Mouse (Mus musculus): ENCODE results near the gene Rin1. TPM values are rescaled to one million over a fixed set of nuclear protein-coding genes. Genes with fewer than 3 reads are reported as not detected.
A peak's percentile ranks its signal among the peaks of the same experiment; 100 is the strongest.

The Rin1 gene
- total and polyA plus RNA-seq, 2 experiments from 2014 or later = 1.3 to 3.1 TPM

DNA sequence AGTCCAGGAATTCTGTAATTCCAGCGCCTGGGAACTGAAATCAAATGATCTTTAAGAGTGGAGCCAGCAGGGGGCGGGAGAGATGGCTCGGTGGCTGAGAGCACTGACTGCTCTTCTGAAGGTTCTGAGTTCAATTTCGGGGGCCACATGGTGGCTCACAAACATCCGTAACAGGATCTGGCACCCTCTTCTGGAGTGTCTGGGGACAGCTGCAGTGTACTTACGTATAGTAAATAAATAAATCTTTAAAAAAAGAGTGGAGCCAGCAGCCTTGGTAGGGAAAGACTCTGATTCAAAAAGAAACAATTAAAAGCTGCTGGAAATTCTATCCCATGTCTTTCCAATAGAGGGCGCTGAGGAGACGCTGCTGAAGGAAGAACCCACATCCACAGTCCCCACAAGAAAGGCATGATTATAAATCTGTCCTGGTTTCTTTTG lies 35.3 kb upstream of the Rin1 start:
- no peaks in the 10 kb centered on the region for H3K9me3 ChIP-seq (replicated peaks; ENCODE audit: control insufficient read depth, low read length)
- no peaks in the 10 kb centered on the region for H3K36me3 ChIP-seq (replicated peaks; ENCODE audit: control insufficient read depth, insufficient read depth, low read length)
- no peak overlapping the region for H3K4me2 ChIP-seq (ENCODE audit: low read depth, low read length)
- H3K4me3 ChIP-seq (ENCODE audit: low read depth, low read length) = no peak overlapping the region
- no peak overlapping the region for H3K9ac ChIP-seq (replicated peaks; ENCODE audit: low read depth, low read length)
- H3K27ac ChIP-seq (ENCODE audit: low read depth) = peak overlapping the region; percentile 98
- ATAC-seq (ENCODE audit: insufficient read depth, low read depth) (no peak), DNase-seq (ENCODE audit: low spot score) (peak; percentile 67)
- no peaks in the 10 kb centered on the region for H3K27me3 ChIP-seq (ENCODE audit: control insufficient read depth, insufficient read depth, low read length)
- WGBS = 22% methylated on average over 8 of the region's 8 CpGs
- H3K4me1 ChIP-seq (ENCODE audit: control insufficient read depth, insufficient read depth) = peaks cover 14% of the 10 kb centered on the region
- TF ChIP-seq EP300 (IDR thresholded peaks at IDR 0.05; ENCODE audit: low read depth) (no peak), CTCF (IDR thresholded peaks at IDR 0.05; ENCODE audit: low read depth) (peak; percentile 58)

DNA sequence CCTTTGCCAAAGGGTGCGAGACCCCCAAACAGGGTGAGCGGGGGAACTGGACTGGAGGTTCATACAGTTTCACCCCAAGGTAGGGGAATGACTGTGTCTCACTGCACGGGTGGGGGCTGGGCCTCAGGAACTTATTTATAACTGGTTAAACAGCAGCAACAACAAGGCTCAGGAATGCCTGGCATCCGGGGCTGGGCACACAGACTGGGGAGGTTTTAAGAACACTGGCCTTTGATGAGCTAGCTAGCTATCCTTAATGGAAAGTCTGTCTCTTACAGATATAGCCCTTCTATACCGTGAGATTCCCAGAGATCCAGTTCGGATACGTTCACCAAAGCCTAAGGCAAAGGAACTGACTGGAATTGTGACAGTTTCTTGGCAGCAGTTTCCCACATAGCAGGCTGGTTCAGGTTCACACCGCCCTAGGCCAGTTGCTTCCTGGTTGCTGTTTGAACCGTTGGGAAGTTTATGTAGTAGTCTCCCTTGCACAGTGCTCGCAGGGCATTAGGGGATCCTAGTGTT lies 34.0 kb upstream of the Rin1 start:
- peak; percentile 93 for ATAC-seq (ENCODE audit: insufficient read depth, low read depth)
- 11% methylated on average over 10 of the region's 10 CpGs for WGBS
- H3K4me3 ChIP-seq (ENCODE audit: low read depth, low read length) = no peak overlapping the region
- TF ChIP-seq EP300 (IDR thresholded peaks at IDR 0.05; ENCODE audit: low read depth) (no peak), CTCF (IDR thresholded peaks at IDR 0.05; ENCODE audit: low read depth) (no peak)
- H3K27ac ChIP-seq (ENCODE audit: low read depth) = peak overlapping the region; percentile 98
- H3K36me3 ChIP-seq (replicated peaks; ENCODE audit: control insufficient read depth, insufficient read depth, low read length) = no peaks in the 10 kb centered on the region
- H3K4me1 ChIP-seq (ENCODE audit: control insufficient read depth, insufficient read depth) = peaks cover 14% of the 10 kb centered on the region
- peak; percentile 83 for DNase-seq (ENCODE audit: low spot score)
- H3K4me2 ChIP-seq (ENCODE audit: low read depth, low read length) = peak overlapping the region; percentile 45
- no peaks in the 10 kb centered on the region for H3K27me3 ChIP-seq (ENCODE audit: control insufficient read depth, insufficient read depth, low read length)
- H3K9me3 ChIP-seq (replicated peaks; ENCODE audit: control insufficient read depth, low read length) = no peaks in the 10 kb centered on the region
- peak overlapping the region; percentile 45; the same call in 1 of the 2 replicates for H3K9ac ChIP-seq (replicated peaks; ENCODE audit: low read depth, low read length)

- H3K4me2 ChIP-seq (ENCODE audit: low read depth, low read length) = peak overlapping the region; percentile 45; the same call in 1 of the 2 replicates
- no peaks in the 10 kb centered on the region for H3K36me3 ChIP-seq (replicated peaks; ENCODE audit: control insufficient read depth, insufficient read depth, low read length)
- no peaks in the 10 kb centered on the region for H3K9me3 ChIP-seq (replicated peaks; ENCODE audit: control insufficient read depth, low read length)
- ATAC-seq (ENCODE audit: insufficient read depth, low read depth) (peak; percentile 73), DNase-seq (ENCODE audit: low spot score) (peak; percentile 86)
- peak; percentile 90 for TF ChIP-seq CTCF (IDR thresholded peaks at IDR 0.05; ENCODE audit: low read depth)
- TF ChIP-seq EP300 (IDR thresholded peaks at IDR 0.05; ENCODE audit: low read depth) = no peak
- peak overlapping the region; percentile 45; the same call in 1 of the 2 replicates for H3K9ac ChIP-seq (replicated peaks; ENCODE audit: low read depth, low read length)
- H3K27me3 ChIP-seq (ENCODE audit: control insufficient read depth, insufficient read depth, low read length) = no peaks in the 10 kb centered on the region
- H3K4me1 ChIP-seq (ENCODE audit: control insufficient read depth, insufficient read depth) = peaks cover 14% of the 10 kb centered on the region
- WGBS = 21% methylated on average over 12 of the region's 12 CpGs
- H3K27ac ChIP-seq (ENCODE audit: low read depth) = peak overlapping the region; percentile 98
- H3K4me3 ChIP-seq (ENCODE audit: low read depth, low read length) = no peak overlapping the region
Measured at GRCm38 (mm10) chr19:5016782-5017181, 33.5 kb upstream of the Rin1 start.

DNA sequence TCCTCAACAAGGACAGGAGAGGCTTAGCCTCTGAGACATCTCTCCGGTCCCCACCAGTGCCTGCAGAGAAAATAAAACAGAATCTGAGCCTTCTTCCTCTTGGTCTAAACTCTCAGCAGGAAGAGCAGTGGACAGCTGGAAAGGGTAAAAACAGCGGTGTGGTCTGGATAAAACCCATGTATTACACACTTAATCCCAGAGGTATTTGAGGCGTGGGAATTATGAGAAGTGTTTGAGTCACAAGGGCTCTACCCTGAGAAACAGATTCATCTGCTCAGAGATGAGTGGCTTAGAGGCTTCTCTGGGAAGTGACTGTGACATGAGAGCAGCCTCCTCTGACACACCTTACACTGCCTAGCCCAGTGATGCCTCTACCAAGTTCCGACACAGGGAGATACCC lies 32.7 kb upstream of the Rin1 start:
- Histone ChIP-seq H3K9me3 (replicated peaks; ENCODE audit: control insufficient read depth, low read length) (no peaks in the 10 kb centered on the region), H3K27me3 (ENCODE audit: control insufficient read depth, insufficient read depth, low read length) (no peaks in the 10 kb centered on the region), H3K36me3 (replicated peaks; ENCODE audit: control insufficient read depth, insufficient read depth, low read length) (no peaks in the 10 kb centered on the region), H3K4me1 (ENCODE audit: control insufficient read depth, insufficient read depth) (peaks cover 14% of the 10 kb centered on the region), H3K4me2 (ENCODE audit: low read depth, low read length) (no peak overlapping the region), H3K27ac (ENCODE audit: low read depth) (no peak overlapping the region), H3K9ac (replicated peaks; ENCODE audit: low read depth, low read length) (no peak overlapping the region), H3K4me3 (ENCODE audit: low read depth, low read length) (no peak overlapping the region)
- ATAC-seq (ENCODE audit: insufficient read depth, low read depth) = no peak
- DNase-seq (ENCODE audit: low spot score) = no peak
- 67% methylated on average over 4 of the region's 4 CpGs for WGBS
- no peak for TF ChIP-seq CTCF (IDR thresholded peaks at IDR 0.05; ENCODE audit: low read depth)
- no peak for TF ChIP-seq EP300 (IDR thresholded peaks at IDR 0.05; ENCODE audit: low read depth)

- Histone ChIP-seq H3K27me3 (ENCODE audit: control insufficient read depth, insufficient read depth, low read length) (no peaks in the 10 kb centered on the region), H3K4me3 (ENCODE audit: low read depth, low read length) (no peak overlapping the region), H3K27ac (ENCODE audit: low read depth) (no peak overlapping the region), H3K4me1 (ENCODE audit: control insufficient read depth, insufficient read depth) (peaks cover 14% of the 10 kb centered on the region), H3K36me3 (replicated peaks; ENCODE audit: control insufficient read depth, insufficient read depth, low read length) (no peaks in the 10 kb centered on the region), H3K9me3 (replicated peaks; ENCODE audit: control insufficient read depth, low read length) (no peaks in the 10 kb centered on the region), H3K4me2 (ENCODE audit: low read depth, low read length) (no peak overlapping the region), H3K9ac (replicated peaks; ENCODE audit: low read depth, low read length) (no peak overlapping the region)
- DNase-seq (ENCODE audit: low spot score) = no peak
- 68% methylated on average over 3 of the region's 3 CpGs for WGBS
- no peak for ATAC-seq (ENCODE audit: insufficient read depth, low read depth)
- no peak for TF ChIP-seq EP300 (IDR thresholded peaks at IDR 0.05; ENCODE audit: low read depth)
Measured at GRCm38 (mm10) chr19:5018191-5018590, 32.1 kb upstream of the Rin1 start.

DNA sequence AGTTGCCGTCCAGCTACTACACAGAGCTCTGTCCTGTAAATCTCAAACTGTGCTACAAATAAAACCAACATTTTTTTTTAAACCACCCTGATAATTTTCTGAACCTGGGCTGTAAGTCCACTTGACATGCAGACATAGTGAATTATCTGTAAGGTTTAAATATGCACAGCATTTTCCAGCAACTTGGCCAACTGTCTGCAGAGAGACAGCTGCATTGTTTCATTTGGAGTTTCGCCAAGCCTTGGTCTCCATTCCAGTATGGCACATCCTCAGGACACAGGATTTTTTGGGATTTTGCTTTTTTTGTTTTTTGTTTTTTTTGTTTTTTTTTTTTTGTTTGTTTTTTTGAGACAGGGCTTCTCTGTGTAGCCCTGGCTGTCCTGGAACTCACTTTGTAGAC lies 28.9 kb upstream of the Rin1 start:
- H3K36me3 ChIP-seq (replicated peaks; ENCODE audit: control insufficient read depth, insufficient read depth, low read length) = no peaks in the 10 kb centered on the region
- ATAC-seq (ENCODE audit: insufficient read depth, low read depth) = no peak
- no peak overlapping the region for H3K4me3 ChIP-seq (ENCODE audit: low read depth, low read length)
- WGBS = 78% methylated on average over 2 of the region's 2 CpGs
- no peak overlapping the region for H3K4me2 ChIP-seq (ENCODE audit: low read depth, low read length)
- no peaks in the 10 kb centered on the region for H3K9me3 ChIP-seq (replicated peaks; ENCODE audit: control insufficient read depth, low read length)
- no peak overlapping the region for H3K27ac ChIP-seq (ENCODE audit: low read depth)
- H3K9ac ChIP-seq (replicated peaks; ENCODE audit: low read depth, low read length) = no peak overlapping the region
- TF ChIP-seq EP300 (IDR thresholded peaks at IDR 0.05; ENCODE audit: low read depth) (no peak), CTCF (IDR thresholded peaks at IDR 0.05; ENCODE audit: low read depth) (no peak)
- H3K27me3 ChIP-seq (ENCODE audit: control insufficient read depth, insufficient read depth, low read length) = no peaks in the 10 kb centered on the region
- H3K4me1 ChIP-seq (ENCODE audit: control insufficient read depth, insufficient read depth) = peaks cover 7% of the 10 kb centered on the region
- DNase-seq (ENCODE audit: low spot score) = no peak
